Mouse (Mus musculus) large intestine, adult 2 months (tissue): Measurements from ENCODE around the gene Tube1. TPM values are rescaled to one million over a fixed set of nuclear protein-coding genes. Genes with fewer than 3 reads are reported as not detected.
"Not testable (repeated sequence)": the region's sequence is repeated elsewhere in the genome, so short reads cannot be mapped to it uniquely, and the experiment has no call there.

ENCODE experiments used
- DNase-seq: peaks from one replicate; pipeline ENCODE4 v3.0.0-alpha.2; 2012; ENCODE audit warnings: low read depth, low spot score
- WGBS: fragments of 180-500 bp; shearing (Covaris S2); methylation state at CpG from one replicate; pipeline ENCODE4 v1.1.7; 2018; 5-methylcytosine and 5-hydroxymethylcytosine counted together
- polyA plus RNA-seq: library from polyadenylated mRNA; depleted of rRNA; stranded (reverse); fragments of >200 nt; gene quantifications from 2 replicates; pipeline ENCODE4 v1.2.3, GENCODE M21; 2012; rRNA removed

The Tube1 gene
- polyA plus RNA-seq, 1 experiment, result 3.1 TPM

- no peak for DNase-seq
- 53% methylated on average over 11 of the region's 11 CpGs for WGBS
These were observed 31.9 kb downstream of the Tube1 start for GRCm38 (mm10) chr10:39165632-39166115.

DNA sequence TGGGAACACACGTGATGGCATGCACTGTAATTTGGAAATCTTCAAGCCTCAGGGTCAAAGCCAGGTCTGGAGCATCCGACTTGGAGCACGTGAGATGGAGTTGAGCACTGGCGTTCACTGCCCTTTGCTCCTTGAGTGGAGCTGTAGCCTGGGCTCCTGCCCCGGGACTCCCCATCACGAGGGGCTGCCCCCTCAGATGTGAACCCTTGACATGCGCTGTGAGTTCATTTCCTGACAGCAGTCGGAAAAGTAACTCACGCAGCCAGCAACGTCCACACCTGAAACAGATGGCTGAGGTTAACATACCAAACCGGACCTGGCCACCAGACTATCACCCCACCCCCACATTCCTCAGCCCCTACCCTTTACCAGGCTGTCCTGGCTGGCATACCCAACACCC lies 33.8 kb downstream of the Tube1 start:
- 87% methylated on average over 11 of the region's 11 CpGs for WGBS
- DNase-seq, result no peak

GRCm38 (mm10) chr10:39169642-39170041 lies 35.9 kb downstream of the Tube1 start:
- 70% methylated on average over 9 of the region's 9 CpGs for WGBS
- no peak for DNase-seq

DNA sequence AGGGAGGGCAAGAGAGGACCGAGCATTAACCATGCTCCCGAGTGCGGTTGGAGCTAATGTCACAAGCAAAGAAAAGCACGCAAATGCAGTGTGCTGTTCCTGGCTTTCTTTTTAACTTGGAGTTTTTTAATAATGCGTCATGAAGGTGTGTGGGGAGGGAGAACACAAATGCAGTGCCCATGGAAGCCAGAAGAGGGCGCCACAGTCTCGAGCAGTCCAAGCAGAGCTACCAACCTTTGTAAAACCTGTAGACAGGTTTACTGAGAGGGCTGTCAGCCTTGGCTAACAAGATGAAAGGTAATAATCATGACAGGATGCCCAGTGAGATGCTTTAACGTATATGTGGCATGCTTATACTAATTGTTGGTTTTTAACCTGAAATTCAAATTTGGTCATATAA lies 36.4 kb downstream of the Tube1 start:
- no peak for DNase-seq

DNA sequence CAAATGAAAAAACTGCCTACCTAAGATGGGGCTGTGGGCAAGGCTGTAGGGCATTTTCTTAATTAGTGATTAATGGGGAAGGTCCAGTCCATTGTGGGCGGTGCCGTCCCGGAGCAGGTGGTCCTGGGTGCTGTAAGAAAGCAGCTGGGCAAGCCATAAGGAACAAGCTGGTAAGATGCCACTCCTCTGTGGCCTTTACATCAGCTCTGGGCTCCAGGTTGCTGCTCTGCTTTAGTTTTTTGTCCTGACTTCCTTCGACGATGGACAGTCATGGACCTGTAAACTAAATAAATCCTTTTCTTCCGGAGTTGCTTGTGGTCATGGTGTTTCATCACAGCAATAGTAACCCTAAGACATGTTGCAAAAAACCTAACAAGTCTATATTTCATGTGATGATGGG lies 36.9 kb downstream of the Tube1 start:
- WGBS, result 7% methylated on average over 6 of the region's 6 CpGs
- no peak for DNase-seq

More for the DNA sequence above, 36.4 kb downstream of the Tube1 start:
- 28% methylated on average over 8 of the region's 8 CpGs for WGBS

DNA sequence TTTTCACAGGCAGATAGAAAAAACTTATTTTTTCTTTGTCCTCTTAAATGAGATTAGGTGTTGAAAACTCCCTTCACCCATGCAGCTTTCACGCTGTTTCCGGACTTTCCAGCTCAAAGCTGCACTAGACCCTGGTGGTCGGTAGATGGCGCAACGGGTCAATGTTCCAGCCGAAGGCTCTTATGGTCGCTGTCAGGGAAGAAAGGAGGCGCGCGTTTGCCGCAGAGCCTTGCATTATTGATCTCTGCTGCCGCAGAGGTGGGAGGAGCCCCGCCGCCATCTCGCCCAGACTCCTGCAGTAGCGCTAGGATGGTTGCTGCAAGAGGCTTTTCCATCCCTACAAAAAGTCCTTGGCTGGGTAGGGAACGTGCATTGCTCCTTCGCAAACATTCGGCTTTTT lies 37.4 kb downstream of the Tube1 start:
- DNase-seq, result peak; percentile 66
- under 1% methylated on average over 19 of the region's 19 CpGs for WGBS

DNA sequence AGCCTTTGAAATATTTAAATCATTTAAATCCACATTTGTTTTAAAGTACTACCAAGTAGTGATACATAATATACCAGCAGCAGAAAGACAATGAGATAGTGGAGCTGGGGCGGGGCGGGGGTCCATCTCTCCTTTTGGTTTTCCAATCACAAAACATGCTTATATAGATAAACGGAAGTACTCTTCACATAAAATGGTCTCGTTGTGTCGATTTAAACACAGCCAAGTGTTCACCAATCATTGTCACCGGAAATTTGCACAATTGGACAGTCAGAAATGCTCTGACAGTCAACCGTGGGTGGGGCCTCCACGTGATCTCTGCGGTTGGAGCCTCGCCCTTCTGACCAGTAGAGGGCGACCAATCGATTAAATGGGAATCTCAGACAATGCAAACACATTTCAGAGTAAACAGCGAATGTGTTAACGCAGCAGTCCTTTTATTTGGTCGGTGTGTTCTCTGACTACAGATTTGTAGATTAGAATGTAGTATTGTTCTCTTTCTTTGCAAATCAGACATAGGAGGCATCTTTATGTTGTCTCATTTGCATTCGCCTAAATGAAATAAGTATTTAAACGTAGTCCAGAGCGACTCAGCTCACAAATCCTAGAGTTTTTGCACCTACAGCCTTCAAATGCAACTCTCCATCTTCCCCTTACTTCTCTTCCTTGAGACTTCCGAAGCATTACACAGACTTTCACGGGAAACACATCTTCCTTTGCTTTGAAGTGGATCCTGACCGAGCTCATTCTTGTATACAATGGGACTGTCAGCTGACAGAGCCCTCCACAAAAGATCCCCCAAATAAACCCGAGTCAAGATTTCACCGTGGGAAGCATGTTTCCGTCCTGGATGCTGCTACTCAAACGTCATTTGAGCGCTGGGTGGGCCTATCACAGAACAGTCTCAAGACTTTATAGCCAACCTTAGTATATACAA lies 38.1 kb downstream of the Tube1 start:
- peak; percentile 83 for DNase-seq
- WGBS, result 19% methylated on average over 26 of the region's 26 CpGs

DNA sequence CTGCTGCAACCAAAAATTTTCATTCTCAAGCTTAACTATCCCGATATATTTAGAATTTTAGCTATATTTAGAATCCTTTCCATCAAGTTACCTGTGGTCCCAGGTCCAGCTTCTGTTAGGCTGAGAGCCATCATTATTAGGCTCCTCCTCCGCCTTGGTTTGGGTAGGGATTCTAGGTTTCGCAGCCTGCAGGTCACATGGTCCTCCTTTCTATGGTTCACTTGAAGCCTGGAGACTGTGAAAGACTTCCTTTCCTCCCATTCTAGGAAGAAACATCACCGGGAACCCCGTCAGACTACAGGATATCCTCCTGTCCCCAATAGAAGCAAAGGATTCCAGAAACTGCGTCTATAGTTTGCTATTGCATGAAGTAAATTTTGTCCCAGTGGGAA lies 38.8 kb downstream of the Tube1 start:
- no peak for DNase-seq
- 76% methylated on average over 6 of the region's 6 CpGs for WGBS

DNA sequence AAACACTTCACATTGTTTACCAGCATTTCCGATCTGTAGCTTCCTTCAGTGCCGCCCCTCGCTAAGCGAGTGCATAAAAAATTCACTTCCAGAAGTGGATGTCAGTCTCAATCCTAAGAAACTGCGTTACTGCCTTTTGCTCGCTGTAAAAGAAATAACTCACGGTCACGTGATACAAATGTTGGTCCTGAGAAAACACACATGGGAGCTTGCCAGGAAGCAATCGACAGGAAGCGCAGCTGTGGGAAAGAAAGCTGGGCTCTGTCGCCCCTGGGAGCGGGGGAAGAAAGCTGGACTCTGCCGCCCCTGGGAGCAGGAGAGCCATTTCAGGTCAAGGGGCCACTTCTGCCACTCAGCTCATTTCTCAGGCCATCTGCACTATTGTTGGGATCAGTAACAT lies 39.3 kb downstream of the Tube1 start:
- WGBS, result 22% methylated on average over 13 of the region's 13 CpGs
- DNase-seq, result no peak

- DNase-seq, result no peak
- WGBS, result 63% methylated on average over 5 of the region's 5 CpGs
These were observed 43.2 kb downstream of the Tube1 start for GRCm38 (mm10) chr10:39176981-39177380.

DNA sequence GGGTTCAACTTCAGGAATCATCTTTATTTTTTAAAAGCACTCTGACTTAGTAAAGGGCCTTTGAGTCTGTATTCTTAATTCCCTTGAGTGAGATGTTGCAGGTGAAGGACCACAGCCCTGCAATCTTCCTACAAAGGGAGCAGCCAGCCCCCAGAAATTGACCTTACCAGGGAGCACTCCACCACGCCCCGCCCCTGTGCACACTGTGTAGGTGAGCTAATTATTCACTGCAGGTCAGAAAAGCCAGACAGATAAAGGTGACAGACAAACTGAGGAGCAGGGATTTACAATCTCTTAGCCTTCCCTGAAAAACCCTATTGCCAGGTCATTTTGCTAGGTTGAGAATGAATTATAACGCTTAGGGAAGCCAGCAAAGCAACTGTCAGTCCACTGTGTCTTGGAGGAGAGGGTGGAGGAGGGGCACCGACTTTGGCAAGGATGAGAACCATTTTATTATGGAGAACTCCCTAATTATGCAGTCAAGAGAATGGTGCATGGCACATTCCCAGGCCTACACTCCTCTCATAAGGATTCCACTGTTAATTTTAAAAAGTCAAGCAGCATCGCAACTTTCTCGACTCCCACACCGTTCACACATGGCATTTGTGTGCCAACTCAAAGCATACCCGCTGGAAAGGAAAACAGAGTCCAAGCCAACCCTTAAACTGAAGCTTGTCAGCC lies 51.2 kb downstream of the Tube1 start:
- DNase-seq, result no peak
- 60% methylated on average over 8 of the region's 8 CpGs for WGBS

DNA sequence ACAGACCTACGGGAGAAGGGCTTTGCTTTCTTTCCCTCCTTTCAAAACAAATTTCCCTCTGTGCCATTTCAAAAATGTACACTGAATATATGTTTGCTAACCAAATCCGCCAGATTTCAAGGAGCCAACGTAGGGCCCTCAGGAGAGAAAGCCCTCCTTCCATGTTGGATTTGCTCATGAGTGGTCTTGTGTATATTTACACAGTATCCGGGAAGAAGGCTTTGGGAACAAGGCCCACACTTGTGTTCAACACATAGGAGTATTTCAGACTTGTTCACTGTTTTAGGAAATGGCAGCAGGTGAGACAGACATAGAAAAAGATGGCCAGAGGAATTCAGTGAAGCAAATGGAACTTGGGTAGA lies 51.8 kb downstream of the Tube1 start:
- WGBS, result 79% methylated on average over 4 of the region's 4 CpGs
- DNase-seq, result no peak

GRCm38 (mm10) chr10:39192673-39193072 lies 58.9 kb downstream of the Tube1 start:
- no peak for DNase-seq
- WGBS, result 88% methylated on average over 3 of the region's 3 CpGs

- 89% methylated on average over 11 of the region's 11 CpGs for WGBS
- not testable (repeated sequence) for DNase-seq
These were observed 64.4 kb downstream of the Tube1 start for GRCm38 (mm10) chr10:39198216-39198615.

Other genes starting within 250 kb of the Tube1 start
- gene Lama4, start 168.5 kb upstream of the Tube1 start, polyA plus RNA-seq, result 13.9 and 17.4 TPM in 2 replicates
- gene Fam229b, start 62 bp upstream of the Tube1 start, polyA plus RNA-seq, result 0.29 and 0.45 TPM in 2 replicates
- gene Ccn6, start 29.8 kb downstream of the Tube1 start, polyA plus RNA-seq, result not detected in 2 replicates
- 9.1 and 11.1 TPM in 2 replicates for gene Fyn, start 234.9 kb downstream of the Tube1 start, polyA plus RNA-seq